Mouse (Mus musculus): Measurements from ENCODE around the gene Selenos. TPM values are rescaled to one million over a fixed set of nuclear protein-coding genes. Genes with fewer than 3 reads are reported as not detected.

The Selenos gene
- total RNA-seq, 2 experiments from 2014 or later: 23.9 to 24.3 TPM

DNA sequence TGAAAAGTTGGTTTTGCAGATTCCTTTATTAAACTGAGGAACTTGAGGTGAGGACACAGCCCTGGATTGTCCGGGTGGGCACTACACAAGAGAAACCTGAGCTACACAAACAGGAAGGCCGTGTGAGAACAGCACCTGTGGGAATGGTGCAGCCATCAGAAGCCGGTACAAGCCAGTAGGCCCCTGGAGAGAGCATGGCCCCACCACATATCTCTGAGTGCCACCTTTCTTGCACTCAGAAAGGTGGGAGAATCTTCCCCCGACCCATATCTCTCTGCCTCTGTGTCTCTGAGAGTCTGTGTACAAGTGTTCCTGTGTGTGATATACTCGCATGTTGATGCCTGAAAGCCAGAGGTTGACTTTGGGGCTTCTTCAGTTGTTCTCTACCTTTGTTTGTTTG lies 59.4 kb downstream of the Selenos start:
- intact Hi-C loops (cut with DNase I; ENCODE audit: low total_unique reads): no loop called here
- DNase-seq: no peak

Other genes with a start within 250 kb of the Selenos start
- gene Pcsk6, start 217.9 kb upstream of the Selenos start, total RNA-seq (2021): 10 to 100 TPM; 31.6 to 39.6 TPM
- gene Gm45213, start 36.0 kb upstream of the Selenos start, total RNA-seq (2021): not detected
- gene Snrpa1, start 20.6 kb upstream of the Selenos start, total RNA-seq (2021): 10 to 100 TPM; 17.3 to 17.9 TPM
- 1 to 10 TPM; 6.9 to 7.6 TPM for gene Chsy1, start 29.9 kb downstream of the Selenos start, total RNA-seq (2021)